Mouse (Mus musculus) MEL (cell line): ENCODE data around the gene Cga. TPM values are rescaled to one million over a fixed set of nuclear protein-coding genes. Genes with fewer than 3 reads are reported as not detected.
A peak's percentile ranks its signal among the peaks of the same experiment; 100 is the strongest.
"Not testable (repeated sequence)": the region's sequence is repeated elsewhere in the genome, so short reads cannot be mapped to it uniquely, and the experiment has no call there.

Experiments used
- DNase-seq: peaks from one replicate; pipeline ENCODE4 v3.0.0; 2011; ENCODE audit warnings: low read depth, low spot score
- H3K27ac ChIP-seq: 2 replicates; pipeline ENCODE4 v1.5.1; 2012; ENCODE audit warnings: low read depth, mild to moderate bottlenecking, control low read depth, low read length, moderate library complexity; ENCODE audit not compliant: control insufficient read depth
- H3K27me3 ChIP-seq, 2 experiments: fragments of 150-350 bp in 1 of 2; sonication (generic) in 1 of 2; 2 replicates each; pipeline ENCODE4 v1.6.1; 2012; ENCODE audit warnings: low read length in 2 of 2, mild to moderate bottlenecking in 2 of 2, improper control_type of control experiment in 1 of 2, moderate library complexity in 1 of 2; ENCODE audit not compliant: insufficient read depth in 2 of 2, control insufficient read depth in 1 of 2
- H3K36me3 ChIP-seq, 2 experiments: 2 replicates each; pipeline ENCODE4 v1.6.1; 2012 to 2014; ENCODE audit warnings: low read length in 2 of 2, improper control_type of control experiment in 1 of 2, inconsistent platforms in 1 of 2, mild to moderate bottlenecking in 1 of 2; ENCODE audit not compliant: insufficient read depth in 2 of 2, control insufficient read depth in 1 of 2
- H3K4me1 ChIP-seq, 2 experiments: fragments of 150-350 bp in 1 of 2; sonication (generic) in 1 of 2; 2 replicates each; pipeline ENCODE4 v1.6.1; 2012; ENCODE audit warnings: low read length in 2 of 2, improper control_type of control experiment in 1 of 2, mild to moderate bottlenecking in 1 of 2; ENCODE audit not compliant: insufficient read depth in 2 of 2, control insufficient read depth in 1 of 2
- H3K4me3 ChIP-seq, 2 experiments: fragments of 150-350 bp in 1 of 2; sonication (generic) in 1 of 2; 2 replicates each; pipeline ENCODE4 v1.5.1; 2012; ENCODE audit warnings: low read depth in 2 of 2, low read length in 2 of 2, mild to moderate bottlenecking in 2 of 2, moderate library complexity in 2 of 2, control low read depth in 1 of 2, improper control_type of control experiment in 1 of 2; ENCODE audit not compliant: control insufficient read depth in 1 of 2, insufficient read depth in 1 of 2
- H3K79me2 ChIP-seq: 2 replicates; pipeline ENCODE4 v1.6.1; 2012; ENCODE audit warnings: mild to moderate bottlenecking, low read length, moderate library complexity; ENCODE audit not compliant: control insufficient read depth, poor library complexity, insufficient read depth
- H3K9ac ChIP-seq: 2 replicates; pipeline ENCODE4 v1.6.1; 2012; ENCODE audit warnings: low read depth, mild to moderate bottlenecking, control low read depth, low read length, moderate library complexity; ENCODE audit not compliant: control insufficient read depth, poor library complexity, severe bottlenecking
- H3K9me3 ChIP-seq: fragments of 150-350 bp; sonication (generic); replicated peaks from 2 replicates; pipeline ENCODE4 v1.6.1; 2012; ENCODE audit warnings: mild to moderate bottlenecking, low read length, improper control_type of control experiment, moderate library complexity; ENCODE audit not compliant: insufficient read depth
- CHD1 ChIP-seq: IDR thresholded peaks from 2 replicates; pipeline ENCODE4 v1.6.1; 2012; ENCODE audit warnings: low read depth, mild to moderate bottlenecking, inconsistent platforms, low read length, improper control_type of control experiment
- CTCF ChIP-seq, 3 experiments: IDR thresholded peaks in 2 of 3; conservative IDR thresholded peaks in 1 of 3; 2 replicates each; pipeline ENCODE4 v1.5.1; 2011 to 2012; ENCODE audit warnings: low read length in 3 of 3, low read depth in 2 of 3, mild to moderate bottlenecking in 2 of 3, improper control_type of control experiment in 1 of 3, inconsistent platforms in 1 of 3, mixed read lengths in 1 of 3, moderate library complexity in 1 of 3; ENCODE audit not compliant: control insufficient read depth in 1 of 3, insufficient read depth in 1 of 3, poor library complexity in 1 of 3, severe bottlenecking in 1 of 3
- ELF1 ChIP-seq: IDR thresholded peaks from 2 replicates; pipeline ENCODE4 v1.6.1; 2014; ENCODE audit warnings: low read depth, mild to moderate bottlenecking, inconsistent platforms, low read length, improper control_type of control experiment, moderate library complexity
- EP300 ChIP-seq, 2 experiments: IDR thresholded peaks; 2 replicates each; pipeline ENCODE4 v1.6.1; 2011; ENCODE audit warnings: improper control_type of control experiment in 2 of 2, low read length in 2 of 2, low read depth in 1 of 2, mild to moderate bottlenecking in 1 of 2
- HCFC1 ChIP-seq: IDR thresholded peaks from 2 replicates; pipeline ENCODE4 v1.6.1; 2012; ENCODE audit warnings: low read depth, mild to moderate bottlenecking, inconsistent platforms, low read length, improper control_type of control experiment, moderate library complexity
- JUND ChIP-seq: IDR thresholded peaks from 2 replicates; pipeline ENCODE4 v1.6.1; 2011; ENCODE audit warnings: low read depth, mild to moderate bottlenecking, improper control_type of control experiment, low read length
- MAX ChIP-seq: IDR thresholded peaks from 2 replicates; pipeline ENCODE4 v1.6.1; 2011; ENCODE audit warnings: low read length, improper control_type of control experiment
- MXI1 ChIP-seq: IDR thresholded peaks from 2 replicates; pipeline ENCODE4 v1.6.1; 2011; ENCODE audit warnings: mild to moderate bottlenecking, low read depth, low read length, improper control_type of control experiment
- NRF1 ChIP-seq: IDR thresholded peaks from 2 replicates; pipeline ENCODE4 v1.6.1; 2014; ENCODE audit warnings: low read depth, mild to moderate bottlenecking, inconsistent platforms, low read length, improper control_type of control experiment, moderate library complexity; ENCODE audit not compliant: poor library complexity, insufficient read depth, severe bottlenecking
- POLR2AphosphoS2 ChIP-seq: IDR thresholded peaks from 2 replicates; pipeline ENCODE4 v1.6.1; 2011; ENCODE audit warnings: low read length, improper control_type of control experiment
- POLR2AphosphoS5 ChIP-seq: IDR thresholded peaks from 2 replicates; pipeline ENCODE4 v1.6.1; 2012; ENCODE audit warnings: low read depth, borderline replicate concordance, mild to moderate bottlenecking, inconsistent platforms, low read length, moderate library complexity, mixed read lengths
- RAD21 ChIP-seq: IDR thresholded peaks from 2 replicates; pipeline ENCODE4 v1.6.1; 2011; ENCODE audit warnings: mild to moderate bottlenecking, low read depth, low read length, improper control_type of control experiment
- SIN3A ChIP-seq: IDR thresholded peaks from 2 replicates; pipeline ENCODE4 v1.6.1; 2012; ENCODE audit warnings: low read length, improper control_type of control experiment, inconsistent platforms
- SMC3 ChIP-seq: IDR thresholded peaks from 2 replicates; pipeline ENCODE4 v1.6.1; 2011; ENCODE audit warnings: low read depth, low read length, improper control_type of control experiment
- TBP ChIP-seq: IDR thresholded peaks from 2 replicates; pipeline ENCODE4 v1.8.0; 2011; ENCODE audit warnings: low read depth, low read length, improper control_type of control experiment
- TCF12 ChIP-seq: IDR thresholded peaks from 2 replicates; pipeline ENCODE4 v1.6.1; 2014; ENCODE audit warnings: low read depth, mild to moderate bottlenecking, inconsistent platforms, low read length, improper control_type of control experiment, moderate library complexity
- USF1 ChIP-seq: IDR thresholded peaks from 2 replicates; pipeline ENCODE4 v1.6.1; 2014; ENCODE audit warnings: low read depth, mild to moderate bottlenecking, inconsistent platforms, low read length, improper control_type of control experiment, moderate library complexity
- ZC3H11A ChIP-seq: IDR thresholded peaks from 2 replicates; pipeline ENCODE4 v1.6.1; 2012; ENCODE audit warnings: low read depth, mild to moderate bottlenecking, inconsistent platforms, low read length, improper control_type of control experiment
- ZMIZ1 ChIP-seq: IDR thresholded peaks from 2 replicates; pipeline ENCODE4 v1.6.1; 2012; ENCODE audit warnings: low read depth, mild to moderate bottlenecking, inconsistent platforms, low read length, improper control_type of control experiment, moderate library complexity
- ZNF384 ChIP-seq: IDR thresholded peaks from 2 replicates; pipeline ENCODE4 v1.6.1; 2012; ENCODE audit warnings: low read depth, mild to moderate bottlenecking, inconsistent platforms, low read length, improper control_type of control experiment
- polyA plus RNA-seq, 2 experiments: library from polyadenylated mRNA; stranded (reverse) in 1 of 2; unstranded in 1 of 2; fragments of >175 nt in 1 of 2; fragments of >200 nt in 1 of 2; gene quantifications; 2 replicates each; pipeline versions ENCODE4 v1.2.1 to v1.2.4; 2012; ENCODE audit warnings: low replicate concordance in 2 of 2, low read depth in 1 of 2; ENCODE audit not compliant: insufficient read length in 2 of 2, insufficient read depth in 1 of 2, missing spikeins in 1 of 2
- total RNA-seq: library from RNA; depleted of rRNA; stranded (reverse); fragments of 300-350 nt; gene quantifications from 2 replicates; pipeline ENCODE4 v1.2.3, GENCODE M21; 2012

Cga gene
- total and polyA plus RNA-seq, 3 experiments, result not detected

DNA sequence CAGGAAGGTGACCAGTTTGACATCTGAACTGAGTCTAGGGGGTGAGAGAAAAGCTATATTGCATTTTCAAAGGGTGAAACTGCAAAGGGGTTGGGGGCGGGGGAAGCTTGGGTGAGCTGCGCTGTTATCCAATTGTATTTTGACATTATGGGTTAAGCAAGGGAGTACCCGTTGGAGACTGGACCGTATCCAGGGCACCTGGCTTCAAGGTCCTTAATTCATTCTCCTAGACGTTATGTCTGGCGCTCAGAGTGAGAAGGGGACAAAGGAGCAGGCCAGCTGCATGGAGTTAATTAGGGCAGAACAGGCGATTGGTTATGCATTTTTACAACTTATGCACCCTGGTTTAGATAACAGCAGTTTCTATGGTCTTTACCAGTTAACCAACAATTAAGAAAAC, 23.8 kb downstream of the Cga start:
- H3K9ac ChIP-seq, result no peak overlapping the region
- H3K4me1 ChIP-seq, result no peaks in the 10 kb centered on the region
- H3K9me3 ChIP-seq, result no peaks in the 10 kb centered on the region
- TF ChIP-seq ZMIZ1, result no peak
- TF ChIP-seq ZC3H11A, result no peak
- TF ChIP-seq JUND, result no peak
- H3K27ac ChIP-seq, result no peak overlapping the region
- peaks cover 1 to 7% of the 10 kb centered on the region in 2 experiments; a peak in 3 of 4 replicates for H3K27me3 ChIP-seq
- no peak overlapping the region for H3K4me3 ChIP-seq
- H3K79me2 ChIP-seq, result no peaks in the 10 kb centered on the region
- no peaks in the 10 kb centered on the region for H3K36me3 ChIP-seq
- no peak for DNase-seq

DNA sequence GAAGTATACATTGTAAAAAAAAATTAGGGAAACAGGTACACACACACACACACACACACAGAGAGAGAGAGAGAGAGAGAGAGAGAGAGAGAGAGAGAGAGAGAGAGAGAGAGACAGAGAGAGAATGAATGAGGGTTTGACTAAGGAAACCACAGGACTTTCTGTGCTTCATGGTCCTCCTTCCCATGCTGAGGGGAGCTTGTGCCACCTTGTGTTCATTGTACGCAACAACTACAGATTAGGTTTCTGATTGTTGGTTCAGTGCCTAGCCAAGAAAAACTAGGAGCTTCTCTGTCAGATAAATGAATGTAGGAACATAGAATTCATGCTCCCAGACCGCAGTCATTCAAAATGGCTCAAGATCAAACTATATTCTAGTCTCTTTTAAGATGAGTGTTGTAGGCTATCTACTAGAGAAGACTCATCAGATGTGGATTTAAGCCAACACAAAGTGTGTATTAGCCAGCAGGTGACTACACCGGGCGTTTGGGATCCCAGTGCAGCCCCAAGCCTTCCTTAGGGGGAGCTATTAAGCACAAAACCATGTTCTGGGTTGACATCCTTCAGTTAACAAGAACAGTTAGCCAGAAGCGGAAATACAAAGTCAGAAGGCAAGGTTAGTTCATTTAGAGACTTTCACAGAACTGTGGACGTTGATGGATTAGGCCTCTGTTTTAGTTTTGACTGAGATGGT, 28.7 kb downstream of the Cga start:
- peak; percentile 74 for DNase-seq
- no peak overlapping the region for H3K4me3 ChIP-seq
- H3K79me2 ChIP-seq, result no peaks in the 10 kb centered on the region
- no peaks in the 10 kb centered on the region for H3K9me3 ChIP-seq
- H3K27ac ChIP-seq, result no peak overlapping the region
- no peak overlapping the region for H3K9ac ChIP-seq
- H3K36me3 ChIP-seq, result no peaks in the 10 kb centered on the region
- TF ChIP-seq EP300 (IDR thresholded peaks at IDR 0.05; ENCODE audit: low read depth in 1 of 2, low read length in 2 of 2), result no peak
- TF ChIP-seq HCFC1, result no peak
- no peak for TF ChIP-seq ZMIZ1
- no peak for TF ChIP-seq CHD1
- no peak for TF ChIP-seq USF1
- no peak for TF ChIP-seq MXI1
- peak; percentile 64 to 82 (median 71) for TF ChIP-seq CTCF (IDR thresholded peaks at IDR 0.05 in 2 of 3, conservative IDR thresholded peaks at IDR 0.05 in 1 of 3; ENCODE audit: control insufficient read depth in 1 of 3, insufficient read depth in 1 of 3, low read depth in 2 of 3, low read length in 3 of 3, poor library complexity in 1 of 3, severe bottlenecking in 1 of 3)
- no peak for TF ChIP-seq NRF1
- no peak for TF ChIP-seq ZNF384
- TF ChIP-seq RAD21, result peak; percentile 90
- TF ChIP-seq POLR2AphosphoS2, result no peak
- TF ChIP-seq JUND, result 0 out of 2 replicates have a peak, but pooled peaks have one; percentile 11
- TF ChIP-seq POLR2AphosphoS5, result no peak
- no peak for TF ChIP-seq TCF12
- TF ChIP-seq ZC3H11A, result peak; percentile 88
- no peak for TF ChIP-seq TBP
- TF ChIP-seq MAX, result no peak
- peak; percentile 88 for TF ChIP-seq SMC3
- TF ChIP-seq ELF1, result no peak
- TF ChIP-seq SIN3A, result peak; percentile 39; the same call in 1 of the 2 replicates
- H3K27me3 ChIP-seq, result peaks cover 0 to 1% of the 10 kb centered on the region in 2 experiments; a peak in 2 of 4 replicates
- H3K4me1 ChIP-seq, result no peaks in the 10 kb centered on the region

DNA sequence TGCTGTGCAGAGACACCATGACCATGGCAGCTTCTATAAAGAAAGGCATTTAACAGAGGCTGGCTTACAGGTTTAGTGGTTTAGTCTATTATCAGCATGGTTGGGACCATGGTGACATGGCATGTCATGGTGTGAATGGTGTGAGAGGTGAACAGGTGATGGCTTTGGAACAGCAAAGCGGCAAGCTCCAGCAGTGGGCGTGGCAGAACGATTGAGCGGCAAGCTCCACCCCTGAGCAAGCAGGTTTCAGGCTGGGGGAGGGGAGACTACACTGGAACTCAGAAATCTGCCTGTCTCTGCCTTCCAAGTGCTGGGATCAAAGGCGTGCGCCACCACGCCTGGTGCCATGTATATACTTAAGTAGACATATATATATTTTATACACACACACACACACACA, 34.8 kb downstream of the Cga start:
- not testable (repeated sequence) for DNase-seq, H3K27ac ChIP-seq, H3K9ac ChIP-seq, H3K4me1 ChIP-seq, H3K79me2 ChIP-seq, H3K4me3 ChIP-seq, H3K9me3 ChIP-seq, H3K27me3 ChIP-seq, H3K36me3 ChIP-seq
